Mouse (Mus musculus) cortical plate, adult 2 months (tissue): ENCODE data around the gene Khk.
A peak's percentile ranks its signal among the peaks of the same experiment; 100 is the strongest.

ENCODE experiments used
- CTCF ChIP-seq: fragments of 200-500 bp; IDR thresholded peaks from 2 replicates; pipeline ENCODE4 v1.5.1; 2011; ENCODE audit warnings: mild to moderate bottlenecking, control low read depth, low read length; ENCODE audit not compliant: insufficient read depth; ENCODE audit errors: extremely low read depth
- POLR2A ChIP-seq: fragments of 200-500 bp; IDR thresholded peaks from 2 replicates; pipeline ENCODE4 v1.6.1; 2011; ENCODE audit warnings: mild to moderate bottlenecking, low read length, control low read depth; ENCODE audit not compliant: insufficient read depth; ENCODE audit errors: extremely low read depth

DNA sequence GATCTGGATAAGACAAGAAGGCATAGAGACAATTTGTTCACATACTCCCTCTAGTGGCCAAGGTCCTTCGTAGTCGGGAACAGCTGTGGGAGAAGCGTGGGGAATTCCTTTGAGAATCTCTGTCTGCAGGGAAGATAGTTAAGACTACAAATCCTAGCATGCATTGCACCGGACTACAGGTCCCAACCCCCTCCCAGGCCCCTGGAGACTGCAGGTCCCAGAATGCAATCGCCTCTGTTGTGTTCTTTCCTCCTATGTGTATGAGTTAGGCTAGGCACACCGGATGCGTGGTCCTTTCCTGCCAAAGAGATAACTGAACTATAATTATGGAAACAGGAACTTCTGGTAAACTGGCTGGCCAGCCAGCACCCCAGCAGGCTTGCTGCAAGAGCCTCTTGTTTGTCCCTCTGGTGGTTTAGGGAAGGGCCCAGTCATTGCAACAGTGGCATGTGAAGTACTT, 5.2 kb upstream of the Khk start:
- TF ChIP-seq POLR2A, result peak; percentile 56; the same call in 1 of the 2 replicates
- TF ChIP-seq CTCF, result peak; percentile 82
